Mouse (Mus musculus) neutrophil, adult 5-6 weeks (primary cell): ENCODE measurements around the gene Kcng1. TPM values are rescaled to one million over a fixed set of nuclear protein-coding genes. Genes with fewer than 3 reads are reported as not detected.

Experiments
- ATAC-seq: fragments of 151-379, 151-347 bp; 2 replicates; pipeline ENCODE4 v1.8.0; 2017; ENCODE audit warnings: mild to moderate bottlenecking, moderate TSS enrichment; ENCODE audit not compliant: insufficient number of reproducible peaks, poor library complexity, low FRiP score, severe bottlenecking; ENCODE audit errors: extremely low read depth
- total RNA-seq: library from RNA; stranded (forward); fragments of 200-1000 nt; gene quantifications from 2 replicates; pipeline ENCODE4 v1.2.3, GENCODE M21; 2017

Kcng1 gene
- total RNA-seq, 1 experiment from 2014 or later, result not detected

GRCm38 (mm10) chr2:168273387-168273786 is 8.1 kb downstream of the Kcng1 start:
- ATAC-seq, result no peak

- ATAC-seq, result no peak
These were observed 13.5 kb downstream of the Kcng1 start for GRCm38 (mm10) chr2:168268033-168268432.

GRCm38 (mm10) chr2:168260900-168261299 is 20.6 kb downstream of the Kcng1 start:
- no peak for ATAC-seq

GRCm38 (mm10) chr2:168260124-168260523 is 21.4 kb downstream of the Kcng1 start:
- no peak for ATAC-seq

- ATAC-seq, result no peak
These were observed 22.5 kb downstream of the Kcng1 start for GRCm38 (mm10) chr2:168259046-168259445.

- peak; percentile 76 for ATAC-seq
These were observed 24.3 kb downstream of the Kcng1 start for GRCm38 (mm10) chr2:168257188-168257587.

GRCm38 (mm10) chr2:168256506-168256905 is 25.0 kb downstream of the Kcng1 start:
- ATAC-seq, result no peak

- ATAC-seq, result no peak
These were observed 27.7 kb downstream of the Kcng1 start for GRCm38 (mm10) chr2:168253822-168254221.

GRCm38 (mm10) chr2:168252639-168253292 is 28.8 kb downstream of the Kcng1 start:
- no peak for ATAC-seq

- peak; percentile 73 for ATAC-seq
These were observed 31.3 kb downstream of the Kcng1 start for GRCm38 (mm10) chr2:168250270-168250669.

GRCm38 (mm10) chr2:168248856-168249245 is 32.7 kb downstream of the Kcng1 start:
- ATAC-seq, result peak; percentile 28; the same call in 1 of the 2 replicates

GRCm38 (mm10) chr2:168248167-168248855 is 33.2 kb downstream of the Kcng1 start:
- ATAC-seq, result no peak

- no peak for ATAC-seq
These were observed 36.0 kb downstream of the Kcng1 start for GRCm38 (mm10) chr2:168245571-168245970.

GRCm38 (mm10) chr2:168243278-168243677 is 38.3 kb downstream of the Kcng1 start:
- no peak for ATAC-seq

- no peak for ATAC-seq
These were observed 38.7 kb downstream of the Kcng1 start for GRCm38 (mm10) chr2:168242841-168243240.

GRCm38 (mm10) chr2:168238335-168238734 is 43.2 kb downstream of the Kcng1 start:
- no peak for ATAC-seq

- ATAC-seq, result no peak
These were observed 48.2 kb downstream of the Kcng1 start for GRCm38 (mm10) chr2:168233286-168233685.

GRCm38 (mm10) chr2:168231471-168231829 is 50.1 kb downstream of the Kcng1 start:
- no peak for ATAC-seq

- no peak for ATAC-seq
These were observed 50.6 kb downstream of the Kcng1 start for GRCm38 (mm10) chr2:168230773-168231470.
